Mouse (Mus musculus): ENCODE data around the gene Pdcd1. TPM values are rescaled to one million over a fixed set of nuclear protein-coding genes. Genes with fewer than 3 reads are reported as not detected.
"Not testable (repeated sequence)": the region's sequence is repeated elsewhere in the genome, so short reads cannot be mapped to it uniquely, and the experiment has no call there.

Pdcd1 gene
- polyA plus RNA-seq (2016; fragmentation: Nextera tagmentation; extraction: Ambion mirVana): 0.08 TPM in 1 of 2 replicates, not detected in the other

- no peaks in the 10 kb centered on the region for H3K27me3 ChIP-seq (ENCODE audit: insufficient read depth, poor library complexity, severe bottlenecking)
- DNase-seq (ENCODE audit: low spot score): no peak
- WGBS: 62% methylated on average over 6 of the region's 6 CpGs
- no peaks in the 10 kb centered on the region for H3K36me3 ChIP-seq
- no peaks in the 10 kb centered on the region for H3K9me3 ChIP-seq
- H3K4me1 ChIP-seq (replicated peaks): 0 out of 2 replicates have a peak, but pooled peaks cover 3% of the 10 kb centered on the region
- no peak within 1 kb of the TSS for H3K4me3 ChIP-seq
- H3K27ac ChIP-seq: no peak within 1 kb of the TSS
Observed at GRCm38 (mm10) chr1:94052373-94052772, at the start of gene Pdcd1. Pdcd1 (minus strand) TSS chr1:94052553.

GRCm38 (mm10) chr1:94091788-94092187, 39.4 kb upstream of the Pdcd1 start:
- H3K36me3 ChIP-seq: no peaks in the 10 kb centered on the region
- no peak for DNase-seq (ENCODE audit: low spot score)
- H3K9me3 ChIP-seq: no peaks in the 10 kb centered on the region
- H3K27me3 ChIP-seq (ENCODE audit: insufficient read depth, poor library complexity, severe bottlenecking): no peaks in the 10 kb centered on the region
- 93% methylated on average over 1 of the region's 1 CpGs for WGBS
- H3K27ac ChIP-seq: no peak overlapping the region
- no peak overlapping the region for H3K4me3 ChIP-seq
- H3K4me1 ChIP-seq (replicated peaks): no peaks in the 10 kb centered on the region

- DNase-seq (ENCODE audit: low spot score): no peak
- WGBS: 88% methylated on average over 5 of the region's 5 CpGs
- no peaks in the 10 kb centered on the region for H3K36me3 ChIP-seq
Observed at GRCm38 (mm10) chr1:94086311-94086898, 34.1 kb upstream of the Pdcd1 start.

GRCm38 (mm10) chr1:94085324-94086105, 33.2 kb upstream of the Pdcd1 start:
- no peak overlapping the region for H3K27ac ChIP-seq
- no peak overlapping the region for H3K4me3 ChIP-seq
- no peak for DNase-seq (ENCODE audit: low spot score)
- peaks cover 1% of the 10 kb centered on the region; the same call in 1 of the 2 replicates for H3K27me3 ChIP-seq (ENCODE audit: insufficient read depth, poor library complexity, severe bottlenecking)
- 88% methylated on average over 5 of the region's 5 CpGs for WGBS
- H3K4me1 ChIP-seq (replicated peaks): no peaks in the 10 kb centered on the region
- H3K36me3 ChIP-seq: no peaks in the 10 kb centered on the region
- H3K9me3 ChIP-seq: no peaks in the 10 kb centered on the region

More at GRCm38 (mm10) chr1:94086311-94086898, 34.1 kb upstream of the Pdcd1 start:
- Histone ChIP-seq H3K9me3 (no peaks in the 10 kb centered on the region), H3K27ac (no peak overlapping the region), H3K27me3 (ENCODE audit: insufficient read depth, poor library complexity, severe bottlenecking) (no peaks in the 10 kb centered on the region), H3K4me1 (replicated peaks) (no peaks in the 10 kb centered on the region), H3K4me3 (no peak overlapping the region)

- 91% methylated on average over 6 of the region's 6 CpGs for WGBS
- Histone ChIP-seq H3K36me3 (no peaks in the 10 kb centered on the region), H3K9me3 (no peaks in the 10 kb centered on the region)
Observed at GRCm38 (mm10) chr1:94081761-94082160, 29.4 kb upstream of the Pdcd1 start.

GRCm38 (mm10) chr1:94081191-94081590, 28.8 kb upstream of the Pdcd1 start:
- H3K9me3 ChIP-seq: no peaks in the 10 kb centered on the region

More at GRCm38 (mm10) chr1:94081761-94082160, 29.4 kb upstream of the Pdcd1 start:
- Histone ChIP-seq H3K4me3 (no peak overlapping the region), H3K27ac (no peak overlapping the region), H3K4me1 (replicated peaks) (no peaks in the 10 kb centered on the region), H3K27me3 (ENCODE audit: insufficient read depth, poor library complexity, severe bottlenecking) (peaks cover 10% of the 10 kb centered on the region; the same call in 1 of the 2 replicates)
- no peak for DNase-seq (ENCODE audit: low spot score)

GRCm38 (mm10) chr1:94080718-94081117, 28.4 kb upstream of the Pdcd1 start:
- H3K4me3 ChIP-seq: 0 out of 2 replicates have a peak overlapping the region, but pooled peaks have one; percentile 13
- no peak overlapping the region for H3K27ac ChIP-seq
- no peak for DNase-seq (ENCODE audit: low spot score)
- H3K36me3 ChIP-seq: no peaks in the 10 kb centered on the region
- peaks cover 10% of the 10 kb centered on the region; the same call in 1 of the 2 replicates for H3K27me3 ChIP-seq (ENCODE audit: insufficient read depth, poor library complexity, severe bottlenecking)
- WGBS: 47% methylated on average over 15 of the region's 15 CpGs
- no peaks in the 10 kb centered on the region for H3K4me1 ChIP-seq (replicated peaks)
- no peaks in the 10 kb centered on the region for H3K9me3 ChIP-seq

More at GRCm38 (mm10) chr1:94081191-94081590, 28.8 kb upstream of the Pdcd1 start:
- no peaks in the 10 kb centered on the region for H3K4me1 ChIP-seq (replicated peaks)
- no peak overlapping the region for H3K27ac ChIP-seq
- H3K27me3 ChIP-seq (ENCODE audit: insufficient read depth, poor library complexity, severe bottlenecking): peaks cover 10% of the 10 kb centered on the region; the same call in 1 of the 2 replicates
- H3K4me3 ChIP-seq: 0 out of 2 replicates have a peak overlapping the region, but pooled peaks have one; percentile 13
- no peak for DNase-seq (ENCODE audit: low spot score)
- no peaks in the 10 kb centered on the region for H3K36me3 ChIP-seq
- WGBS: 53% methylated on average over 11 of the region's 11 CpGs

- H3K27me3 ChIP-seq (ENCODE audit: insufficient read depth, poor library complexity, severe bottlenecking): peaks cover 10% of the 10 kb centered on the region; the same call in 1 of the 2 replicates
- H3K27ac ChIP-seq: no peak overlapping the region
- 5% methylated on average over 9 of the region's 9 CpGs for WGBS
- no peak overlapping the region for H3K4me3 ChIP-seq
- H3K4me1 ChIP-seq (replicated peaks): no peaks in the 10 kb centered on the region
- no peaks in the 10 kb centered on the region for H3K36me3 ChIP-seq
- DNase-seq (ENCODE audit: low spot score): peak; percentile 80
- no peaks in the 10 kb centered on the region for H3K9me3 ChIP-seq
Observed at GRCm38 (mm10) chr1:94078835-94079440, 26.6 kb upstream of the Pdcd1 start.

- Histone ChIP-seq H3K36me3 (no peaks in the 10 kb centered on the region), H3K4me3 (no peak overlapping the region), H3K27me3 (ENCODE audit: insufficient read depth, poor library complexity, severe bottlenecking) (peaks cover 10% of the 10 kb centered on the region; the same call in 1 of the 2 replicates), H3K4me1 (replicated peaks) (no peaks in the 10 kb centered on the region), H3K9me3 (no peaks in the 10 kb centered on the region), H3K27ac (no peak overlapping the region)
- no peak for DNase-seq (ENCODE audit: low spot score)
- 82% methylated on average over 3 of the region's 3 CpGs for WGBS
Observed at GRCm38 (mm10) chr1:94078314-94078713, 26.0 kb upstream of the Pdcd1 start.

GRCm38 (mm10) chr1:94076702-94077101, 24.3 kb upstream of the Pdcd1 start:
- WGBS: 35% methylated on average over 1 of the region's 1 CpGs
- Histone ChIP-seq H3K4me1 (replicated peaks) (no peaks in the 10 kb centered on the region), H3K9me3 (no peaks in the 10 kb centered on the region), H3K27me3 (ENCODE audit: insufficient read depth, poor library complexity, severe bottlenecking) (peaks cover 10% of the 10 kb centered on the region; the same call in 1 of the 2 replicates), H3K4me3 (no peak overlapping the region), H3K36me3 (no peaks in the 10 kb centered on the region), H3K27ac (no peak overlapping the region)
- no peak for DNase-seq (ENCODE audit: low spot score)

- Histone ChIP-seq H3K36me3 (no peaks in the 10 kb centered on the region), H3K4me1 (replicated peaks) (no peaks in the 10 kb centered on the region), H3K27me3 (ENCODE audit: insufficient read depth, poor library complexity, severe bottlenecking) (peaks cover 1% of the 10 kb centered on the region; the same call in 1 of the 2 replicates), H3K4me3 (no peak overlapping the region), H3K27ac (no peak overlapping the region), H3K9me3 (no peaks in the 10 kb centered on the region)
- WGBS: 91% methylated on average over 6 of the region's 6 CpGs
- no peak for DNase-seq (ENCODE audit: low spot score)
Observed at GRCm38 (mm10) chr1:94074756-94075155, 22.4 kb upstream of the Pdcd1 start.

- not testable (repeated sequence) for H3K36me3 ChIP-seq; DNase-seq (ENCODE audit: low spot score); H3K4me3 ChIP-seq; H3K9me3 ChIP-seq; H3K27me3 ChIP-seq (ENCODE audit: insufficient read depth, poor library complexity, severe bottlenecking); H3K4me1 ChIP-seq (replicated peaks); H3K27ac ChIP-seq
- 81% methylated on average over 1 of the region's 1 CpGs for WGBS
Observed at GRCm38 (mm10) chr1:94058281-94058680, 5.9 kb upstream of the Pdcd1 start.

Measured in hindbrain, embryonic 10.5 days (tissue).